Mouse (Mus musculus) heart, adult 2 months (tissue): Measurements from ENCODE around the gene Stx11.

Source experiments
- CTCF ChIP-seq: fragments of 200-600 bp; IDR thresholded peaks from 2 replicates; pipeline ENCODE4 v1.8.1; 2022; ENCODE audit warnings: antibody characterized with exemption, mild to moderate bottlenecking, moderate library complexity
- EP300 ChIP-seq: fragments of 200-500 bp; IDR thresholded peaks from 2 replicates; pipeline ENCODE4 v1.6.1; 2011; ENCODE audit warnings: low read depth, low read length, control low read depth; ENCODE audit not compliant: insufficient read depth

DNA sequence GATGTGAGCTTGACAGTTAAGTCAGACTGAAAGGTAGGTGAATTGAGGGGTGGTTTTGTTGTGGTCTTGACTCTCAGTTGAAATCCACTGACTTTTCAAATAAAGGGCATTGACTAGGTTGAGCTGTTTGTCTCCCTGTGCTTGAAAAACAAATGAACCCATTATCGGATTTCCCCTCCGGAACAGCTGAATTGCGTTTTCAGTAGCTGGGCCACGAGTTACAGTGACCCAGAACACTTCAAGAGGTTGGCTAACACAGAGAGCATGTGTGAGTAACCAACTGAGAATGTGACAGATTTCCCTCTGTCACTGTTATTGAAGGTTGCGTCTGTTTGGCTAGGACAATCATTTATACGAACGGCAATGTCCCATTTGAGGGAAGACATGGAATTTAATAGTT lies 17.0 kb upstream of the Stx11 start:
- TF ChIP-seq CTCF (no peak), EP300 (no peak)
